Mouse (Mus musculus): ENCODE measurements around the gene Hnrnpa1.
"Not testable (repeated sequence)": the region's sequence is repeated elsewhere in the genome, so short reads cannot be mapped to it uniquely, and the experiment has no call there.

The Hnrnpa1 gene

DNA sequence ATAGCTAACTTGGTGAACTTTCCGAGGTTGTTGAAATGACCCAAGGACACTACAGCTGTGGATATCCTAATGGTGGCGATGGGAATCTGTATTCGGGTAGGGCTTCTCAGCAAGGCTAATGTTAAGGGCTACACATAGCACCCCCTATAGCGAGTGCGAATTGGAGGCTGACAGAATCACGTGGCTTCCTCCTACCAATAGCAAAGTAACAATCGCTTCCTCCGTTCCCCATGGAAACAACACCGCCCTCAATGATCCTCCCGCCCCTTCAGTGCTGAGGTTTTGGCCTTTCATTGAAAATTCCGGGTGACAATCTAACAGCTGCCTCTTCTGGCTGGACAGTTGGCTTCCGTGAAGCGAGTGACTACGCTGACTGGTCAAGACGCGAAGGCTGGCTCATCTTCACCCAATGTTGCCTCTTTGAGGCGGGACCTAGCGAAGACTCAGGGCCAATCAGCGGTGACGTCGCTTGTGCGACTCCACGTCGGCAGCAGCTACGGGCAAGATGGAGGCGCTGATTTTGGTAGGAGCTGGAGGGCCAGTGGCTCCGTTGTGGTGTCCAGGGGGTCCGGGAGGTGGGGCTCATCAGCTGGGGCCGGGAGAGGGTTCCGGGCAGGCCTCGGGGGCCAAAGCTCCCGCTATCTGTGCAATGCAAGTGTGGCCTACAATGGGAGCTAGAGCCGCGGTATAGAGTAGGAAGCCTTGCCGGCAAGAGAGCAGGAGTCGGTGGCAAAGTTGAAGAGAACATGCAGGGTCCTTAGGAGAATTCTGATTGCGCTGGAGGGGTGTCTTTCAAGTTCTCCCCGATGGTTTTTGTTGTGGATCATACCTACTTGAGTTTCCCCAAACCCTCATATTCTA lies 32.4 kb downstream of the Hnrnpa1 start, which contains the start of gene Copz1:
TSS of gene Copz1 (plus strand) at position 296 of the 861 bp plus-strand sequence.
- DNase-seq (ENCODE audit: low read depth in 1 of 2, low spot score in 2 of 2), result peak; percentile 90 to 96

DNA sequence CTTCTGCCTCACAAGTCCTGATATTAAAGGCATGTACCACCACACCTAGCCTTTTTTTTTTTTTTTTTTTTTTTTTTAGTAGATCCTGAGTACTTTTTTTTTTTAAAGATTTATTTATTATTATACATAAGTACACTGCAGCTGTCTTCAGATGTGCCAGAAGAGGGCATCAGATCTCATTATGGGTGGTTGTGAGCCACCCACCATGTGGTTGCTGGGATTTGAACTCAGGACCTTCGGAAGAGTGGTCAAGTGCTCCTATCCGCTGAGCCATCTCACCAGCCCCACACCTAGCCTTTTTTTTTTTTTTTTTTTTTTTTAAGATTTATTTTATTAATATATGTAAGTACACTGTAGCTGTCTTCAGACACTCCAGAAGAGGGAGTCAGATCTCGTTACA lies 35.7 kb downstream of the Hnrnpa1 start:
- DNase-seq (ENCODE audit: low read depth in 1 of 2, low spot score in 2 of 2), result not testable (repeated sequence)

DNA sequence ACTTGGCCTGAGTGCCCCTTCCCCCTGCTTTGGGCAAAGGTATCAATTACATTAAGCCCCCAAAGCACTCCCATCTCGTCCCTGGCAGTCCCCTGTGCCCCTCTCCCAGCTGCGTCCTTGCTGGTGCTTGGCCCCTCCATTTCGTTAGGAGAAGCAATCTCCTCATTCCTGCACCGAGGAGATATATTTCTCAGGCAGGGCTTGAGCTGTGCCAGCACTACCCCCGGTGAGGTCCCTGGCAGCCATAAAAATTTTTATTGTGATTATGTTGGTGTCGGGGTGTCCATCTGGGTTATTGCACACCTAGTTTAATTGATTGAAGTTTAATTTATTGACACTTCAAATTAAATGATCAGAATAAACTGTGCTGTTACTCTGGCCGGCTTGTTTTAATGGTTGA lies 37.7 kb downstream of the Hnrnpa1 start:
- no peak for DNase-seq (ENCODE audit: low read depth in 1 of 2, low spot score in 2 of 2)

DNA sequence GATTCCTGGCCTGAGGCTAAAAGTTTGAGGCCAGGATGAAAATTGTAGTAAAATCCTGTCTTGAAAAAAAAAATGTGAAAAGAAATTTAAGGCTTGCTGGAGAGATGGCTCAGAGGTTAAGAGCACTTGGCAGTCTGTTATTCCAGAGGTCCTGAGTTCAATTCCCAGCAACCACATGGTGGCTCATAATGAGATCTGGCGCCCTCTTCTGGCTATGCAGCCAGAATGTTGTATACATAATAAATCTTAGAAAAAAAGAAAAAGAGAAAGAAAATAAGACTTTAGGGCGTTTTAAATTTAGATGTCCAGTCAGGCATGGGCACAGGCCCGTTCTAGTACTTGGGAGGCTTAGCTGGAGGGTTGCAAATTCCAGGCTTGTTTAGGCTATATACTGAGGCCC lies 39.5 kb downstream of the Hnrnpa1 start:
- no peak for DNase-seq (ENCODE audit: low read depth in 1 of 2, low spot score in 2 of 2)

DNA sequence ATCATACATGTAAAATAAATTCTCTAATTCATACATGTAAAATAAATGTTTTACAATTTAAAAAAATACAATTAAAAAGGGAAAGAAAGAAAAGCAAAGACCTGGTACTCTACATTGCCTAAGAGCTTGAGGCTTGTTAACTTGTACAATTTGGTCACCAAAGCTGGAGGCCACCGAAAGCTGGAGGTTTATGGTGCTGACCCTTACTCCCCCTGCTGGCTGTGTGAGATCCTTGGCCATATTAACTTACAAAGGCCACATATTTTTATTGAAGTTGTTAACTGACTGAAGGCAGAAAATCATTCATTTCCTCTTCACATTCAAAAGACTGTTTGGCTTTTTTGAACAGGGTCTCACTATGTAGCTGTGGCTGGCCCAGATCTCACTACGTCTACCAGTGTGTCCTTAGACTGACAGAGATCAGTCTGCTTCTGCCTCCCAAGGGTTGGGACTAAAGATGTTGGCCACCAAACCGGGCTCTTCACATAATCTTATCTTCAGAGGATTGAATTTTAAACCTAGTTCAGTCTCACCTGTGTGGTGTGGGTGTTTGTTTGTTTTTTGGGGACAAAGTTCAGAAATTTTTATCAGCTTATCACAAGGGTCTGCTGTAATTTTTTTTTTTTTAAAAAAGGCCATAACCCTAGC lies 40.7 kb downstream of the Hnrnpa1 start:
- DNase-seq (ENCODE audit: low read depth in 1 of 2, low spot score in 2 of 2), result no peak

DNA sequence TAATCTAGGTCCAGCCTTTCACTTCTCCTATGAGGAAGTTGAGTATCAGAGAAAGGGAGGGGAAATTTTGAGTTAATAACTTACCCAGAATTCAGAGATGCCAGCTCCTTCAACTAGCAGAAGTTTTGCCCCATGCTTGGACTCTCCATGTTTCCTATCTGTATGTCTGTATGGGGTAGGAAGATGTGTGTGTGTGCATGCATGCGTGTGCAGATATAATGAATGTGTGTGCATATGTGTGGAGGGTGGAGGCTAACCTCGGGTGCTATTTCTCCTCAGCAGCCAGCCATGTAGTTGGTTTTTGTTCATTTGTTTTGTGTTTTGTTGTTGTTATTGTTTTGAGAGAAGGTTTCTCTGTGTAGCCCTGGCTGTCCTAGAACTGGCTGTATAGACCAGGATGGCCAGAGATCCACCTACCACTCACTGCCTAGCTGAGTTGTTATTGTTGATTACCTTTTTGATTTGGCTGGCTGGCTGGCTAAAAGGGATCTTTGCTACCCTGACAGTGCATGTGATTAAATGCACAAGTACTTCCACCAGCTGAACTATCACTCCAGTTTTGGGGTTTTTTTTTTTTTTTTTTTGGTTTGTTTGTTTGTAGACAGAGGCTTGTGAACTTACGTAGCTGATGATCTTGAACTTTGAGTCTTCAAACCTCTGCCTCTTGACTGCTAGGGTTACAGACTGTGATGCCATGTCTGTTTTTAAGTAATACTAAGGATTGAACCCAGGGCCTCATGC lies 41.4 kb downstream of the Hnrnpa1 start:
- no peak for DNase-seq (ENCODE audit: low read depth in 1 of 2, low spot score in 2 of 2)

DNA sequence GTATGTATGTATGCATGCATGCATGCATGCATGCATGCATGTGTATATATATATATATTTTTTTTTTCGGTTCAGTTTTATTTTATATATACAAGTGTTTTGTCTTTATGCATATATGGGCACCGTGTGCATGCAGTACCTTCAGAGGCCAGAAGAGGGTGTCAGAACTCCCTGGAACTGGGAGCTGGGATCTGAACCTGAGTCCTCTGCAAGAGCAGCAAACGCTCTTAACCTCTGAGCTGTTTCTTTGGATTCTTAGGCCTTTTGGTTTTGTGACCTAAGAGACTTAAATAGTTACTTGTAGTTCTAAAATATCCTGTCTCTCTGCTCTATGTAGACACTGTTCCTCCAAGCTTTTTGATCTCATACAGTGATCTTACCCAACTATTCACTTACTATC lies 43.8 kb downstream of the Hnrnpa1 start:
- DNase-seq (ENCODE audit: low read depth in 1 of 2, low spot score in 2 of 2), result peak in 1 of 2 experiments; percentile 50

DNA sequence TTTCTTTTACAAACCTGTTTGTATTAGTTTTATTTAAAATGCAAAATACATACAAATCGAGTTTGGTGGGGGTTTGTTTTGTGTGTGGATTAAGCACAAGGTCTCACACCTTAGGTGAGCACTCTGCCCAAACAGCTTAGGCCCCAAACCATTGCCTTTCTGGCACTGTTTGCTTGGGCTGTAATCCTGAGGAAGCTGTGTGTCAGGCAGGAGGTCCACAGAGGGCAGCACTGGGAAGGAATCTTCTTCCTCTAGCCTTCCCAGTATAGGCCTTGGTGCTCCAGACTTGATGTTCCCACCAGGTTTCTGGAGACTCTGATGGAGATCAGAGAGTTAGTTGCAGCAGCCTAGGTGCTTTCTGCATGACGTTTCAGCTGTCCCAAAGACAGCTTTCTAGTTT lies 44.4 kb downstream of the Hnrnpa1 start:
- DNase-seq (ENCODE audit: low read depth in 1 of 2, low spot score in 2 of 2), result no peak

DNA sequence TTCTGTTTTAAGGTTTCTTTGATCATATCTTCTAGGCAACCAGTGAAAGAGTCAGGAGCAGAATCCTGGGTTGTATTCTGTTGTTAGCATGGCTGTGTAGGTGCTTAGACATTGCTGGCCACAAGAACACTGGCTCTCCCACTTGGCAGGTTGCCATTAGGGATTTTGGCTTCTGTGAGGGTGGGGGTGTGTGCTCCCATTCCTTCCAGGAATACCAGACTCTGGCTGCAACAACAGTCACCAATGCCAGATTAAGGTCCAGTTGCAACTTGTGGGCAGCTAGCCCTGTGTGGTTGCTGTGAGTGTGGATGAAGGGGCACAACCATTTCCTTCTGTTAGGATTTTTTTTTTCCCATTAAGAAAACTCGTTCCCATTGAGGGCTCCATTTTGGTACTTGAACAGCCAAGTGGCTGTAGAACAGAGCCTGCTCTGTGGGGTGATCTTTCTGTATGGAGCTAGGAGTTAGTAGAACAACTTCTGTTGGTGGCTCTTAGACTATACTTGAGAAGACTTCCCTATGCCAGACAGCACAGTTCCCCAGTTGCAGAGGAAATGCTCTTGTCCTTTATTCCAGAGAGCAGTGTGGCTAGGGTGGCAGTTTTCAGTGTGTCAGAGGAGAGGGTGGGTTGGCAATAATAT lies 45.7 kb downstream of the Hnrnpa1 start:
- DNase-seq (ENCODE audit: low read depth in 1 of 2, low spot score in 2 of 2), result no peak

DNA sequence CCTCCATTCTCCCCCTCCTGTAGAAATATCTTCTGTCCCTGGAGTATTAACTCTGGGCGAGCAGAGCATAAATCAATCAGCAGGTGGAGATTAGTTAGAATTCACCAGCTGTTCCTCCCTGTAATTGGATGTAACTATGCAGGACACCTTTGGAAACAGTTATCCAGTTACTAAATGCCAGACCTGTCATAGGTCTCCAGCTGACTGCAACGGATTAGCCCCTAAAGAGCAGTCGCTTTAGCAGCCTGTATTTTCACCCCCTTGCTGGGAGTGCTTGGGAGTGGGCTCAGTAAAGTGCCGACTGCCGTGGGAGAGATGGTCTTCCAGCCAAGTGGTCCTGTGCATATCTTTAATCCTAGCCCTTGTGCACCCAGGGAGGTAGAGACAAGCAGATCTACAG lies 49.4 kb downstream of the Hnrnpa1 start:
- DNase-seq (ENCODE audit: low read depth in 1 of 2, low spot score in 2 of 2), result no peak

DNA sequence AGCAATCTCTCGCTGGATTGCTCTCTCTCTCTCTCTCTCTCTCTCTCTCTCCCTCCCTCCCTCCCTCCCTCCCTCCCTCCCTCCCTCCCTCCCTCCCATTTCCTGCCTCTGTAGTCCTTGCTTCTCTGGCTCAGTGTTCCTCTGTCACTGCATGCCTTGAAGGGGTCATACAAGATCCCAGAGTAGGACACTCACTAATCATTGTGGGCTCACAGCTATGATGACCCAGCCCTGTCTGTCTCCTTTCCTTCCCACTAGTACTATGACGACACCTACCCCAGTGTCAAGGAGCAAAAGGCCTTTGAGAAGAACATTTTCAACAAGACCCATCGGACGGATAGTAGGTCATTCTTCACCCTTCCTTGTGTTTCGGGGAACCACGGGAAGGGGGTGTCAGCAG lies 50.2 kb downstream of the Hnrnpa1 start:
- no peak for DNase-seq (ENCODE audit: low read depth in 1 of 2, low spot score in 2 of 2)

DNA sequence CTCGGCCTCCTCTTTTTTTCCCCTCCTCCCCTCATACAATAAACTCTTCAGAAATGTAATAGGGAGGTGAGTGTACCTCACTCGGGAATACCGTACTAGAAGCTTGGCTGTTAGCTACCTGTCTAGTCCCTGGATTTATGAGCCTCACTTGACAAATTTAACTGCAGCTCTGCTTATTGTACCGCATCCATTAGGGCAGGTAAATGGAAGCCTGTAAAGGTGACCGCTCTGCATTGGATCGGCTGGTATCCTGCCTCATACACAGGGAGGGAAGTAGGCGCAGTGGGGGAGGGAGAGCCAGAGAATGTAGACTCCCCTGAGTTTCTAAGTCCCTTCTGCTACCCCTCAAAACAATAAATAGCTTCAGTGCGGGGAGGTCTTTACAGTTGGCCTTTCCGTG lies 50.6 kb downstream of the Hnrnpa1 start:
- no peak for DNase-seq (ENCODE audit: low read depth in 1 of 2, low spot score in 2 of 2)

DNA sequence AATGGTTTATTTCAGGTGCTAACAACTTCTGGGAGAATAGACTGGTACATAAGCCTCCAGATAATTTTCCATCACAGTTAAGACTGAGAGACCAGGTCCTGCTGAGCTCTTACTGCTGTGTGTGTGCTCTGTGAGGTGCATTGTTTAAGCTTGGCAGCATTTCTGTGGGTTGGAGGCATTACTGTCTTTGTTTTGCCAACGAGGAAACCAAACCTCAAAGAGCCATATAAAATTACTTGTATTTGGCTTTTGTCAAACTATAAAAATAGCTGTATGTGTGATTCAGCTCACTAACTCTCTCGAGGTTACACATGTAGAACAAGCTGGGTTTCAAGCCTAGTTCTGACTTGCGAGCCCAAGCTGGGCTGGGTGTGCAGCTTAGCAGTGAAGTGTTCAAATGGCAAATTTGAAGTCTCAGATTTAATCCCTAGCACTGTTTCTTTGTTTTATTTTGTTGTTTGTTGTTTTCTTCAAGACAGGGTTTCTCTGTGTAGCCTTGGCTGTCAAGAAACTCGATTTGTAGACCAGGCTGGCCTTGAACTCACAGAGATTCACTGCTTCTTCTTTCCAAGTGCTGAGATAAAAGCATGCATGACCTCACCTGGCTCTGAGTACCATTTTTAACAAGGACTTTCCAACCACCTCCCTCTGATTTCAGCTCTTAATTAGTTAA lies 52.6 kb downstream of the Hnrnpa1 start:
- no peak for DNase-seq (ENCODE audit: low read depth in 1 of 2, low spot score in 2 of 2)

DNA sequence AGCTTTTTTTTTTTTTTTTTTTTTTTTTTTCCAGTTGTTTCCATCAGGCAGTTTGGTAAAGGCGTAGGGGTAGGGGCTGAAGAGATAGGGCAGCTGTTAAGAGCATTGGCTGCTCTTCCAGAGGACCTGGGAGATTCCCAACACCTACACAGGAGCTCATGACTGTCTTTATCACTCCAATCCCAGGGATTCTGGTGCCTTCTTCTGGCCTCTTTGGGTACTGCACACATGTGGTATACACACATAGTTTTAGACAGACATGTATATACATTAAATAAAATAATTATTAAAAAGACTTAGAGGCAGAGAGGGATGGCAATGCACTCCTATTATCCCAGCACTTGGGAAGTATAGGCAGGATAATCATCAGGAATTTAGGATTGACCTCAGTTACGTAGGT lies 53.1 kb downstream of the Hnrnpa1 start:
- no peak for DNase-seq (ENCODE audit: low read depth in 1 of 2, low spot score in 2 of 2)

DNA sequence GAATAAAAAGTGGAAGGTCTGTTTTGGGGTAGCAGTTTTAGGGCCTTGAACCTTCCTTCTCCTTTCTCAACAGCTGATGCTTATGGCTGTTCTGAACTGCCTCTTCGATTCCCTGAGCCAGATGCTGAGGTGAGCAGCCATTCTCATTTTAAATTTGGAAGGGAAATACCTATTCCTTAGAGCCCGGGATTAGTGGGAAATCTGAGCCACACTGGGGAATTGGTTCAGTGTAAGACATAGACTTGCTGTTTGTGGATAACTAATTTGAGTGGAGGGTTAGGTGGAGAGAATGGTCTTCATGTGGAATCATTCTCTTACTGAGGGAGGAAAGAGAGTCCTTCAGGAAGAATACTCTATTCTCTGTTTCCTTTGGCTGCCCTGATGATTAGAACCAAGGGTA lies 54.4 kb downstream of the Hnrnpa1 start:
- DNase-seq (ENCODE audit: low read depth in 1 of 2, low spot score in 2 of 2), result no peak

DNA sequence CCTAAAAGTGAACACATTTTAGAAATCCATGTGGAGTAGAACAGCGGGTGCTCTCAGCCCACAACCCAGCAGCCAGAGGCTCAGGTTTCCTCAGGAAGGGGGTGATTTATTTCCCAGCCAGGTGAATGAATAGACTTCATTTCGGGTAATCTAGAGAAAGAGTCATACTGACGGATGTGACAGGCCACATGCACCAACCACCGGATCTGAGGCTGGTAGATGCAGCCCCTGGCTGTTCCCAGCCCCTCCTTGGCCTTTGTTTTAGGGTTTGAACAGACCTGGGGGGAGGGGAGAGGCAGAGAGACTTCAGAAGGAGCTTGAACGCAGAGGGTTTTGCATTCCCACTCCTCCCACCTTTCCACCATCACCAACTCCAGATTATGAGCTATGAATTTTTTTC lies 55.6 kb downstream of the Hnrnpa1 start:
- no peak for DNase-seq (ENCODE audit: low read depth in 1 of 2, low spot score in 2 of 2)

All from monocyte, adult 2 months (primary cell).